Mouse (Mus musculus): Measurements from ENCODE around the gene Rere. TPM values are rescaled to one million over a fixed set of nuclear protein-coding genes. Genes with fewer than 3 reads are reported as not detected.

Gene Rere
- polyA plus RNA-seq, 1 experiment = 3.5 TPM

- peaks cover 87% of the 10 kb centered on the region for H3K36me3 ChIP-seq (ENCODE audit: control insufficient read depth)
- H3K27me3 ChIP-seq (ENCODE audit: control insufficient read depth) = no peaks in the 10 kb centered on the region
- no peaks in the 10 kb centered on the region for H3K9me3 ChIP-seq (ENCODE audit: control insufficient read depth, low read length)
- H3K4me1 ChIP-seq (ENCODE audit: control insufficient read depth) = no peaks in the 10 kb centered on the region
- H3K4me3 ChIP-seq (replicated peaks) = no peak overlapping the region
- TF ChIP-seq GATA1 (IDR thresholded peaks at IDR 0.05; ENCODE audit: low read length) = no peak
- TF ChIP-seq TAL1 (IDR thresholded peaks at IDR 0.05; ENCODE audit: low read length) = no peak
Measured at GRCm38 (mm10) chr4:150615251-150616028, 334.0 kb downstream of the Rere start.

- Histone ChIP-seq H3K27me3 (ENCODE audit: control insufficient read depth) (no peaks in the 10 kb centered on the region), H3K4me3 (replicated peaks) (no peak overlapping the region), H3K36me3 (ENCODE audit: control insufficient read depth) (peaks cover 85% of the 10 kb centered on the region), H3K9me3 (ENCODE audit: control insufficient read depth, low read length) (no peaks in the 10 kb centered on the region), H3K4me1 (ENCODE audit: control insufficient read depth) (no peaks in the 10 kb centered on the region)
- TF ChIP-seq TAL1 (IDR thresholded peaks at IDR 0.05; ENCODE audit: low read length) (no peak), GATA1 (IDR thresholded peaks at IDR 0.05; ENCODE audit: low read length) (no peak)
Measured at GRCm38 (mm10) chr4:150616029-150616420, 334.6 kb downstream of the Rere start.

GRCm38 (mm10) chr4:150616841-150617240 is 335.4 kb downstream of the Rere start:
- no peaks in the 10 kb centered on the region for H3K9me3 ChIP-seq (ENCODE audit: control insufficient read depth, low read length)
- no peaks in the 10 kb centered on the region for H3K27me3 ChIP-seq (ENCODE audit: control insufficient read depth)

GRCm38 (mm10) chr4:150619011-150619410 is 337.6 kb downstream of the Rere start:
- Histone ChIP-seq H3K36me3 (ENCODE audit: control insufficient read depth) (peaks cover 61% of the 10 kb centered on the region), H3K9me3 (ENCODE audit: control insufficient read depth, low read length) (no peaks in the 10 kb centered on the region), H3K27me3 (ENCODE audit: control insufficient read depth) (no peaks in the 10 kb centered on the region), H3K4me1 (ENCODE audit: control insufficient read depth) (no peaks in the 10 kb centered on the region), H3K4me3 (replicated peaks) (no peak overlapping the region)
- TF ChIP-seq TAL1 (IDR thresholded peaks at IDR 0.05; ENCODE audit: low read length) = no peak
- no peak for TF ChIP-seq GATA1 (IDR thresholded peaks at IDR 0.05; ENCODE audit: low read length)

More at GRCm38 (mm10) chr4:150616841-150617240, 335.4 kb downstream of the Rere start:
- H3K4me1 ChIP-seq (ENCODE audit: control insufficient read depth) = no peaks in the 10 kb centered on the region
- H3K36me3 ChIP-seq (ENCODE audit: control insufficient read depth) = peaks cover 79% of the 10 kb centered on the region
- TF ChIP-seq GATA1 (IDR thresholded peaks at IDR 0.05; ENCODE audit: low read length) (no peak), TAL1 (IDR thresholded peaks at IDR 0.05; ENCODE audit: low read length) (no peak)
- H3K4me3 ChIP-seq (replicated peaks) = no peak overlapping the region

- Histone ChIP-seq H3K36me3 (ENCODE audit: control insufficient read depth) (peaks cover 25% of the 10 kb centered on the region), H3K4me3 (replicated peaks) (no peak overlapping the region), H3K4me1 (ENCODE audit: control insufficient read depth) (peaks cover 10% of the 10 kb centered on the region; the same call in 1 of the 2 replicates), H3K27me3 (ENCODE audit: control insufficient read depth) (no peaks in the 10 kb centered on the region; the same call in 1 of the 2 replicates), H3K9me3 (ENCODE audit: control insufficient read depth, low read length) (no peaks in the 10 kb centered on the region)
- TF ChIP-seq GATA1 (IDR thresholded peaks at IDR 0.05; ENCODE audit: low read length) (no peak), TAL1 (IDR thresholded peaks at IDR 0.05; ENCODE audit: low read length) (no peak)
Measured at GRCm38 (mm10) chr4:150622641-150623040, 341.2 kb downstream of the Rere start.

GRCm38 (mm10) chr4:150624214-150624823 is 342.9 kb downstream of the Rere start:
- TF ChIP-seq TAL1 (IDR thresholded peaks at IDR 0.05; ENCODE audit: low read length) = no peak
- no peak for TF ChIP-seq GATA1 (IDR thresholded peaks at IDR 0.05; ENCODE audit: low read length)

GRCm38 (mm10) chr4:150624933-150625332 is 343.5 kb downstream of the Rere start:
- H3K4me1 ChIP-seq (ENCODE audit: control insufficient read depth) = peaks cover 10% of the 10 kb centered on the region; the same call in 1 of the 2 replicates
- H3K9me3 ChIP-seq (ENCODE audit: control insufficient read depth, low read length) = no peaks in the 10 kb centered on the region
- peaks cover 8% of the 10 kb centered on the region for H3K36me3 ChIP-seq (ENCODE audit: control insufficient read depth)
- no peak overlapping the region for H3K4me3 ChIP-seq (replicated peaks)
- no peaks in the 10 kb centered on the region; the same call in 1 of the 2 replicates for H3K27me3 ChIP-seq (ENCODE audit: control insufficient read depth)
- no peak for TF ChIP-seq TAL1 (IDR thresholded peaks at IDR 0.05; ENCODE audit: low read length)
- no peak for TF ChIP-seq GATA1 (IDR thresholded peaks at IDR 0.05; ENCODE audit: low read length)

More at GRCm38 (mm10) chr4:150624214-150624823, 342.9 kb downstream of the Rere start:
- Histone ChIP-seq H3K9me3 (ENCODE audit: control insufficient read depth, low read length) (no peaks in the 10 kb centered on the region), H3K4me3 (replicated peaks) (no peak overlapping the region), H3K27me3 (ENCODE audit: control insufficient read depth) (no peaks in the 10 kb centered on the region; the same call in 1 of the 2 replicates), H3K36me3 (ENCODE audit: control insufficient read depth) (peaks cover 8% of the 10 kb centered on the region), H3K4me1 (ENCODE audit: control insufficient read depth) (peaks cover 10% of the 10 kb centered on the region; the same call in 1 of the 2 replicates)

- Histone ChIP-seq H3K9me3 (ENCODE audit: control insufficient read depth, low read length) (no peaks in the 10 kb centered on the region), H3K27me3 (ENCODE audit: control insufficient read depth) (no peaks in the 10 kb centered on the region; the same call in 1 of the 2 replicates), H3K36me3 (ENCODE audit: control insufficient read depth) (peaks cover 7% of the 10 kb centered on the region), H3K4me3 (replicated peaks) (no peak overlapping the region), H3K4me1 (ENCODE audit: control insufficient read depth) (peaks cover 10% of the 10 kb centered on the region; the same call in 1 of the 2 replicates)
- TF ChIP-seq TAL1 (IDR thresholded peaks at IDR 0.05; ENCODE audit: low read length) = no peak
- no peak for TF ChIP-seq GATA1 (IDR thresholded peaks at IDR 0.05; ENCODE audit: low read length)
Measured at GRCm38 (mm10) chr4:150625425-150625824, 344.0 kb downstream of the Rere start.

Measured in erythroblast, embryonic 14.5 days (primary cell).